Mouse (Mus musculus) neural tube, embryonic 11.5 days (tissue): ENCODE measurements around the gene Dlat. TPM values are rescaled to one million over a fixed set of nuclear protein-coding genes. Genes with fewer than 3 reads are reported as not detected.

Experiments
- ATAC-seq: fragments of 200-750 bp; cut with Nextera tagmentation; 2 replicates; pipeline ENCODE4 v1.8.0; 2017; ENCODE audit warnings: moderate number of reproducible peaks, mild to moderate bottlenecking, moderate TSS enrichment, moderate library complexity; ENCODE audit not compliant: insufficient read depth, low FRiP score, low TSS enrichment
- DNase-seq: peaks from one replicate; pipeline ENCODE4 v3.0.0-alpha.2; 2015; ENCODE audit warnings: low spot score
- H3K27ac ChIP-seq: fragments of 300-500 bp; sonication (generic); 2 replicates; pipeline ENCODE4 v1.5.1; 2014; ENCODE audit warnings: low read depth, mild to moderate bottlenecking, low read length
- H3K27me3 ChIP-seq: fragments of 300-500 bp; sonication (generic); 2 replicates; pipeline ENCODE4 v1.6.1; 2014; ENCODE audit warnings: mild to moderate bottlenecking, low read length, mixed read lengths; ENCODE audit not compliant: control insufficient read depth, insufficient read depth
- H3K36me3 ChIP-seq: fragments of 300-500 bp; sonication (generic); 2 replicates; pipeline ENCODE4 v1.6.1; 2014; ENCODE audit warnings: mild to moderate bottlenecking, low read length, moderate library complexity, mixed read lengths; ENCODE audit not compliant: control insufficient read depth, insufficient read depth
- H3K4me1 ChIP-seq: fragments of 300-500 bp; sonication (generic); 2 replicates; pipeline ENCODE4 v1.6.1; 2014; ENCODE audit warnings: low read length, mixed read lengths; ENCODE audit not compliant: control insufficient read depth, insufficient read depth
- H3K4me2 ChIP-seq: fragments of 300-500 bp; sonication (generic); 2 replicates; pipeline ENCODE4 v1.6.1; 2014; ENCODE audit warnings: low read depth, mild to moderate bottlenecking, moderate library complexity
- H3K4me3 ChIP-seq: fragments of 300-500 bp; sonication (generic); 2 replicates; pipeline ENCODE4 v1.5.1; 2014; ENCODE audit warnings: low read depth, low read length
- H3K9ac ChIP-seq: fragments of 300-500 bp; sonication (generic); 2 replicates; pipeline ENCODE4 v1.6.1; 2014; ENCODE audit warnings: mild to moderate bottlenecking, low read length
- H3K9me3 ChIP-seq: fragments of 300-500 bp; sonication (generic); 2 replicates; pipeline ENCODE4 v1.6.1; 2016; ENCODE audit warnings: low read length; ENCODE audit not compliant: control insufficient read depth
- WGBS: fragments of 180-500 bp; shearing (Covaris S2); extraction: QIAGEN DNeasy Blood & Tissue Kit; methylation state at CpG from one replicate; pipeline ENCODE4 v1.1.7; 2014; 5-methylcytosine and 5-hydroxymethylcytosine counted together
- polyA plus RNA-seq: library from polyadenylated mRNA; unstranded; fragments of >200 nt; fragmentation: Nextera tagmentation; extraction: Ambion mirVana; gene quantifications from 2 replicates; pipeline ENCODE4 v1.2.1, GENCODE M21; 2014

Gene Dlat
- polyA plus RNA-seq, 1 experiment from 2014 or later: 74.9 TPM

- H3K4me1 ChIP-seq: no peaks in the 10 kb centered on the region
- 84% methylated on average over 8 of the region's 8 CpGs for WGBS
- no peak overlapping the region for H3K9ac ChIP-seq
- H3K4me3 ChIP-seq: no peak overlapping the region
- no peaks in the 10 kb centered on the region for H3K36me3 ChIP-seq
- no peaks in the 10 kb centered on the region for H3K9me3 ChIP-seq
- ATAC-seq (no peak), DNase-seq (no peak)
- no peak overlapping the region for H3K27ac ChIP-seq
- H3K27me3 ChIP-seq: no peaks in the 10 kb centered on the region
- H3K4me2 ChIP-seq: no peak overlapping the region
Measured at GRCm38 (mm10) chr9:50667579-50668498, 8.3 kb upstream of the Dlat start.

- DNase-seq: no peak
- H3K36me3 ChIP-seq: no peaks in the 10 kb centered on the region
- WGBS: 92% methylated on average over 6 of the region's 6 CpGs
- no peak overlapping the region for H3K9ac ChIP-seq
- H3K4me2 ChIP-seq: no peak overlapping the region
- H3K27me3 ChIP-seq: no peaks in the 10 kb centered on the region
- H3K9me3 ChIP-seq: no peaks in the 10 kb centered on the region
- no peak overlapping the region for H3K4me3 ChIP-seq
- ATAC-seq: no peak
- no peaks in the 10 kb centered on the region for H3K4me1 ChIP-seq
- H3K27ac ChIP-seq: no peak overlapping the region
Measured at GRCm38 (mm10) chr9:50666442-50666841, 6.9 kb upstream of the Dlat start.

GRCm38 (mm10) chr9:50664826-50665225 lies 5.2 kb upstream of the Dlat start:
- 92% methylated on average over 5 of the region's 5 CpGs for WGBS
- Histone ChIP-seq H3K9me3 (no peaks in the 10 kb centered on the region), H3K36me3 (no peaks in the 10 kb centered on the region), H3K27me3 (no peaks in the 10 kb centered on the region), H3K9ac (no peak overlapping the region), H3K4me1 (peaks cover 4% of the 10 kb centered on the region; the same call in 1 of the 2 replicates), H3K27ac (no peak overlapping the region), H3K4me2 (no peak overlapping the region), H3K4me3 (no peak overlapping the region)
- DNase-seq (no peak), ATAC-seq (no peak)

GRCm38 (mm10) chr9:50660431-50660830 lies 851 bp upstream of the Dlat start:
- no peaks in the 10 kb centered on the region for H3K36me3 ChIP-seq
- no peaks in the 10 kb centered on the region for H3K9me3 ChIP-seq
- peak overlapping the region; percentile 81 for H3K4me2 ChIP-seq
- WGBS: 16% methylated on average over 12 of the region's 12 CpGs
- no peaks in the 10 kb centered on the region for H3K27me3 ChIP-seq
- H3K4me1 ChIP-seq: peaks cover 8% of the 10 kb centered on the region
- peak overlapping the region; percentile 64 for H3K4me3 ChIP-seq
- peak; percentile 26 for DNase-seq
- no peak overlapping the region for H3K27ac ChIP-seq
- no peak for ATAC-seq
- peak overlapping the region; percentile 18 for H3K9ac ChIP-seq

GRCm38 (mm10) chr9:50658941-50659388 lies 615 bp downstream of the Dlat start:
- under 1% methylated on average over 19 of the region's 28 CpGs for WGBS
- Histone ChIP-seq H3K4me2 (peak overlapping the region; percentile 81), H3K27ac (peak overlapping the region; percentile 70), H3K9me3 (no peaks in the 10 kb centered on the region), H3K36me3 (no peaks in the 10 kb centered on the region), H3K4me3 (peak overlapping the region; percentile 64), H3K27me3 (no peaks in the 10 kb centered on the region), H3K9ac (peak overlapping the region; percentile 85), H3K4me1 (peaks cover 8% of the 10 kb centered on the region)
- no peak for DNase-seq
- peak; percentile 79 for ATAC-seq

- peaks cover 2% of the 10 kb centered on the region; the same call in 1 of the 2 replicates for H3K36me3 ChIP-seq
- H3K4me3 ChIP-seq: peak overlapping the region; percentile 64
- no peaks in the 10 kb centered on the region for H3K27me3 ChIP-seq
- H3K27ac ChIP-seq: no peak overlapping the region
- H3K9me3 ChIP-seq: no peaks in the 10 kb centered on the region
- ATAC-seq: no peak
- peaks cover 8% of the 10 kb centered on the region for H3K4me1 ChIP-seq
- H3K4me2 ChIP-seq: peak overlapping the region; percentile 81
- H3K9ac ChIP-seq: peak overlapping the region; percentile 85
- WGBS: 42% methylated on average over 5 of the region's 5 CpGs
- no peak for DNase-seq
Measured at GRCm38 (mm10) chr9:50658391-50658790, 1.2 kb downstream of the Dlat start.

GRCm38 (mm10) chr9:50650503-50650902 lies 9.1 kb downstream of the Dlat start:
- H3K4me3 ChIP-seq: no peak overlapping the region
- no peaks in the 10 kb centered on the region for H3K9me3 ChIP-seq
- H3K36me3 ChIP-seq: peaks cover 12% of the 10 kb centered on the region
- H3K27me3 ChIP-seq: no peaks in the 10 kb centered on the region
- WGBS: 97% methylated on average over 10 of the region's 10 CpGs
- no peaks in the 10 kb centered on the region for H3K4me1 ChIP-seq
- H3K27ac ChIP-seq: no peak overlapping the region
- no peak overlapping the region for H3K9ac ChIP-seq
- DNase-seq: no peak
- no peak overlapping the region for H3K4me2 ChIP-seq
- no peak for ATAC-seq

- Histone ChIP-seq H3K9ac (no peak overlapping the region), H3K4me2 (no peak overlapping the region), H3K36me3 (peaks cover 10% of the 10 kb centered on the region), H3K9me3 (no peaks in the 10 kb centered on the region), H3K4me3 (no peak overlapping the region), H3K4me1 (no peaks in the 10 kb centered on the region), H3K27ac (no peak overlapping the region), H3K27me3 (no peaks in the 10 kb centered on the region)
- ATAC-seq: no peak
- WGBS: 82% methylated on average over 10 of the region's 10 CpGs
- no peak for DNase-seq
Measured at GRCm38 (mm10) chr9:50646826-50647370, 12.7 kb downstream of the Dlat start.
